Mouse (Mus musculus) olfactory bulb, adult 2 months (tissue): ENCODE results near the gene Top1. TPM values are rescaled to one million over a fixed set of nuclear protein-coding genes. Genes with fewer than 3 reads are reported as not detected.

Experiments
- H3K27ac ChIP-seq: fragments of 200-500 bp; 2 replicates; pipeline ENCODE4 v1.5.1; 2012; ENCODE audit warnings: low read depth, low read length; ENCODE audit not compliant: insufficient read depth
- H3K4me1 ChIP-seq: fragments of 200-500 bp; 2 replicates; pipeline ENCODE4 v1.6.1; 2012; ENCODE audit warnings: low read length; ENCODE audit not compliant: control insufficient read depth, insufficient read depth
- H3K4me3 ChIP-seq: fragments of 200-500 bp; 2 replicates; pipeline ENCODE4 v1.5.1; 2012; ENCODE audit warnings: mild to moderate bottlenecking, low read depth, low read length, moderate library complexity; ENCODE audit not compliant: insufficient read depth
- CTCF ChIP-seq: fragments of 200-500 bp; IDR thresholded peaks from 2 replicates; pipeline ENCODE4 v1.5.1; 2012; ENCODE audit warnings: low read depth, mild to moderate bottlenecking, low read length, moderate library complexity; ENCODE audit not compliant: insufficient read depth
- POLR2A ChIP-seq: fragments of 200-500 bp; IDR thresholded peaks from 2 replicates; pipeline ENCODE4 v1.6.1; 2012; ENCODE audit warnings: mild to moderate bottlenecking, low read depth, low read length, moderate library complexity; ENCODE audit not compliant: insufficient read depth
- WGBS: fragments of 180-500 bp; shearing (Covaris S2); methylation state at CpG from one replicate; pipeline ENCODE4 v1.1.7; 2018; 5-methylcytosine and 5-hydroxymethylcytosine counted together
- polyA plus RNA-seq: library from polyadenylated mRNA; stranded (reverse); fragments of >200 nt; gene quantifications from 2 replicates; pipeline ENCODE4 v1.2.4, GENCODE M21; 2012; ENCODE audit warnings: low replicate concordance; ENCODE audit not compliant: missing spikeins, insufficient read depth, insufficient read length

Top1 gene
- polyA plus RNA-seq, 1 experiment = 317 TPM

DNA sequence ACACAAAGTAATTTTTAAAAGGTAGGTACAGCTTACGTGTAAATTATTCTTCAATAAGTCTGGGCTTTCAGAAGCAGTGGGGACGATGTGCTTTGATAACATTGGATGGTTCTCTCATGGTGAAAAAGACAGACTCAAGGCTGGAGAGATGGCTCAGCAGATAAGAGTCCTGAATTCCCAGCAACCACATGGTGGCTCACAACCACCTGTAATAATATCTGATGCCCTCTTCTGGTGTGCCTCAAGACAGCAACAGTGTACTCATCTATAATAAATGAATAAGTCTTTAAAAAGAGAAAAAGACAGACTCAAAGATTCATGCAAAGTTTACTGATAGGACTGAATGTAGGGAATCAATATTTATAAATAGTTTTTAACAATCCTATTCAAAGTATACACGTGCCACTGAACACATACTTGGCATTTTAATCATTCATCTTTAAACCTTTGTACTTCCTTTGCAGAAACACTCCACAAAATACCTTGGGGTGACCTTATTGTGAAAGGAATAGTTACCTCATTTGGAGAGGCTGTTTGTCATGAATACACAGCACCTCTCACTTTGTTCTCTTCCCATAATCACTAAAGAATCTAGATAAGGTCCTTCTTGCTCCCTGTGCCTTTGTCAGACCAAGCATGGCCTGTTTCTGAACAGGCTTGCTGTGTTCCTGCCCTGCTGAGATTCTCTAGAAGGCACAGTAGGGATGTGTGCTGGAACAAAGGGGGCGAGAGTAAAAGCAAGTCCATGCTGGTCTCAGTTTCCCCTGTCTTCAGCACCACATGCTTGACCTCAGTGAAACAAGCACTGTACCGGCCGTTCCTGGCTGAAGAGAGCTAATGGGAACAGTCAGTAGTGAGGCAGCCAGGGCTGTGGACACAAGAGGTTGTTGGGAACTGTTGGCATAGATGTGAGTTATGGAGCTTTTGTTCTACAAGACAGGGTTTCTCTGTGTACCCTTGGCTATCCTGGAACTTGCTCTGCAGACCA lies 80.5 kb downstream of the Top1 start:
- Histone ChIP-seq H3K4me1 (peaks cover 10% of the 10 kb centered on the region), H3K4me3 (no peak overlapping the region), H3K27ac (no peak overlapping the region)
- no peak for TF ChIP-seq POLR2A
- TF ChIP-seq CTCF = no peak
- 72% methylated on average over 6 of the region's 6 CpGs for WGBS

DNA sequence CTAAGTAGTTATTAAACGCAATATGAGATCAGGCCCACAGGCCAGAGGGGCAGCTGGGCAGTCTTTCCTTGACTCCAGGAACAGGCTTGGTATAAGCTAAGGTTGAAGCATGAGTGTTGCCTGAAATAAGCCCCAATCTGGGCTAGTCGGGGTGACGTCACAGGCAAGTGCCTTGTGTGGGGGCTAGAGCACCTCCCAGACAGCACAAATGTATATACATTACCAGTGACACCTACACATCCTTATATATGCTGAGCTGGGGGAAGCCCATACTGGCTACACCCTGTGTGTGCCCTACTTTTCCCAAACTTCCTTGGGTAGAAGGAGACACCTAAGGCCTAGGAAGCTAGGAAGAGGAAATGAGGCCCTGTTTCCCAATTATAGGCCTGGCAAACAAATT lies 83.3 kb downstream of the Top1 start:
- no peak overlapping the region for H3K4me3 ChIP-seq
- no peak overlapping the region for H3K27ac ChIP-seq
- 82% methylated on average over 3 of the region's 3 CpGs for WGBS
- H3K4me1 ChIP-seq = peaks cover 23% of the 10 kb centered on the region
- no peak for TF ChIP-seq POLR2A
- TF ChIP-seq CTCF = no peak

- 38% methylated on average over 2 of the region's 2 CpGs for WGBS
- no peak for TF ChIP-seq POLR2A
- TF ChIP-seq CTCF = no peak
- no peak overlapping the region for H3K27ac ChIP-seq
- H3K4me1 ChIP-seq = peaks cover 27% of the 10 kb centered on the region
- H3K4me3 ChIP-seq = no peak overlapping the region
Observed at GRCm38 (mm10) chr2:160729436-160729835, 83.7 kb downstream of the Top1 start.

DNA sequence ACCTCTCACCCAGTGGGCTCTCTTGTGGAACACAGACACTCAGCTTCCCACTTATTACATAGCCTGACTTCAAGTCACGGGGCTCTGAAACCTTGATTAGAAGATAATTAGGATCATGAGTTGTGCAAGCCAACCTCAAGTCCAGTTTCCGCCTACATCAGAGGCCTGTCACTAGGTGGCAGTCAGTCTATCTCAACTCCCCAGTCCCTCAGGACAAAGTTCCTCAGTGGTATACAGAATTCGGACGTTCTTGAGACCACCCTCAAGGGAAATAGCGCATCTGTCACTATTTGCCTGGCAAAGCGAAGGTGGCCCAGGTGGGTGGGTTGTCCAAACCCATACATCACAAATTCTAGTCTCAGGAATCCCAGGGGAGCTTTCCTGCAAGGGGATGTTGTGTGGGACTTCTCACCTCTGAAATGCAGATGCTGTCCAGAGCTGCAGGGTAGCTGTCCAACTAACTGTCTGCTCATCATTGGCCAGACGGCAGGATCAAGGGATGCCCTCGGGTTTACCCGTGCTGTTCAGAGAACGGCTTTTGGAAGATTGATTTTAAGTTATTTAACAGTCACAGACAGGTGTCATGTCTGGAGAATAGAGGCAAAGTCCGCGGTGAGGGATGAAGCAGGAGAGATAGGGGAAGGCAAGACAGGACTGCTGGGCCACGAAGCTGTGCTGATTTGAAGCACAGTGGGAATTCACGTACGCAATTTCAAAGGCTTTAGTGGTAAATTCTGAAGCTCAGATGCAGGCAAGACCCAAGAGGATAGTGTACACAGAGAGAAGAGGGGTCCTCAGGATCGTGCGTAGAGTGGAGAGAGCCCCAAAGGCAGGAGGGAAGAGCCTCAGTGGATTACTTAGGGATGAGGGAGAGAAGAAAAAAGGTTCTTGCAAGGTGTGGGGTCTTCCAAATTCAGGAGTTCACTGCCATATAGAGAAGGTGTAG lies 84.4 kb downstream of the Top1 start:
- Histone ChIP-seq H3K4me1 (peaks cover 30% of the 10 kb centered on the region), H3K4me3 (peak overlapping the region; percentile 74), H3K27ac (no peak overlapping the region)
- WGBS = 39% methylated on average over 17 of the region's 17 CpGs
- TF ChIP-seq POLR2A (no peak), CTCF (no peak)

- H3K4me3 ChIP-seq = peak overlapping the region; percentile 74
- peak overlapping the region; percentile 40 for H3K27ac ChIP-seq
- TF ChIP-seq CTCF (no peak), POLR2A (no peak)
- peaks cover 35% of the 10 kb centered on the region for H3K4me1 ChIP-seq
- WGBS = 6% methylated on average over 19 of the region's 19 CpGs
Observed at GRCm38 (mm10) chr2:160730797-160731116, 85.1 kb downstream of the Top1 start.

GRCm38 (mm10) chr2:160731117-160731838 lies 85.6 kb downstream of the Top1 start, which contains the start of gene Plcg1:
Gene Plcg1 (plus strand): TSS chr2:160731300.
- Histone ChIP-seq H3K27ac (peak within 1 kb of the TSS; percentile 84), H3K4me3 (peak within 1 kb of the TSS; percentile 74), H3K4me1 (peaks cover 38% of the 10 kb centered on the region)
- TF ChIP-seq CTCF = no peak
- peak; percentile 95 for TF ChIP-seq POLR2A
- under 1% methylated on average over 97 of the region's 99 CpGs for WGBS

- Histone ChIP-seq H3K4me1 (peaks cover 38% of the 10 kb centered on the region), H3K4me3 (peak overlapping the region; percentile 74), H3K27ac (peak overlapping the region; percentile 54; the same call in 1 of the 2 replicates)
- WGBS = 0% methylated on average over 32 of the region's 32 CpGs
- TF ChIP-seq CTCF (no peak), POLR2A (no peak)
Observed at GRCm38 (mm10) chr2:160731839-160732261, 86.2 kb downstream of the Top1 start.

DNA sequence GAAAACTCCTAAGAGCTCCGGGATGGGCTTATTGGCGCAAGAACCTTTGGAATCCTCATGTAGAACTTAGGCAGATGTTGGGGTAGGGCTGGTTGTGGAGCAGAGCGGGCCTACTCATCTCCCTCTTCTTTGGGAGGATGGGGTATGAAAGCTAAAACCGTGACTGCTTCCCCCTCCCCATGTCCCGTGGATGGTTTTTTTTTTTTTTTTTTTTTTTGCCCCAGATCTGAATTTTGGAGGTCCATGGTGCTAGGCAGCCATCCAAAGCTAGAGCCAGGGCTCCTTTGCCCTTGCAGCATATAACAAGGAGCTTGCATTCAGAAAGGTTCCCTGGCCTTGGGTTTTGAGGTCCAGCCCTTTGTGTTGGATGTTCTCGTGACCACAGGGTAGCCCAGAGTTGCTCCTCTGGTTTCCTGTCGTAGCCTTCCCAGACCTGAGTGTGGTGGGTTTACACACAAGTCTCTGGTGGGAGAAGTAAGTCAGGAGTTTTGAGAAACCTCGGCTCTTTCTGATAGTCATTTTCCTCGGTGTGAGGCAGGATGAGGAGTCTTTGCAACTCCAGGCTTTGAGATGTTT lies 86.8 kb downstream of the Top1 start:
- peaks cover 38% of the 10 kb centered on the region for H3K4me1 ChIP-seq
- TF ChIP-seq CTCF (no peak), POLR2A (no peak)
- 10% methylated on average over 9 of the region's 9 CpGs for WGBS
- peak overlapping the region; percentile 74 for H3K4me3 ChIP-seq
- H3K27ac ChIP-seq = no peak overlapping the region
